Mouse (Mus musculus): ENCODE data around the gene Atg2a.

The Atg2a gene

DNA sequence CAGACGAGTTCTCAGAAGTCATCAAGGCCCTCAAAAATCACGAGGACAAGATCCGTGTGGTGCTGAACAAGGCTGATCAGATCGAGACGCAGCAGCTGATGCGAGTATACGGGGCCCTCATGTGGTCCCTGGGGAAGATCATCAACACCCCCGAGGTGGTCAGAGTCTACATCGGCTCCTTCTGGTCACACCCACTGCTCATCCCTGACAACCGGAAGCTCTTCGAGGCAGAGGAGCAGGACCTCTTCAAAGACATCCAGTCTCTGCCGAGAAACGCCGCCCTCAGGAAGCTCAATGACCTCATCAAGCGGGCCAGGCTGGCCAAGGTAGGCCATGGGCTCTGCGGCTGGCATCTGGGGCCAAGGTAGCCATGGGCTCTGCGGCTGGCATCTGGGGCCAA lies 52.8 kb downstream of the Atg2a start:
- in situ Hi-C loops (cut with MboI, MseI) = no loop called here

DNA sequence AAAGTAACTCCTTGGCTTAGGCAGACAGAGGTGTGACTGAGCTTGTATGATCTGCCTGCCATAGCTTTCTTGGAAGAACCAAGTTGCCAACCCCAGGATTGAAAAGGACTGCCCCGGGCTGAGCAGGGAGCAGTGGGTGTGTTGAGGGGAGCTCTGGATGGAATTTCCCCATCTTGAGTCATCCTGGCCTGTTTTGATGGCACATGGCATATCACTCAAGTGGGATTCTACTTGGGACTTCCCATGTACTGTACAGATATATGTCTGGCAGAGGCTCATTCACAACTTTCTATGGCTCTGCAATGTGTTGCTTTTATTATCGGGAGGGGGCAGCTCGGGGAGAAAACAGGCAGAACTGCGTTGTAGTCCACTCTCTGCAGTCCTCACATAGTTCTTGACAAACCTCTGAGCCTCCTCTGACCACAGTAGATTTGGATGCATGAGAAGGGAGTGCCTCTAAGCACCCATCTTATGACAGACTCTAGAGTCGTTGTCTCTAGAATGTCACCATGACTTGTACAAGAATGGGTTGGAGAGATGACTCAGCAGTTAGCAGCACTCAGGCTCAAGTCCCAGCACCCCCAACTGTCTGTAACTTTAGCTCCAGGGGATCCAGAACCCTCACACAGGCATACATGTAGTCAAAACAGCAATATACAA lies 55.2 kb downstream of the Atg2a start:
- in situ Hi-C loops (cut with MboI, MseI) = no loop called here

DNA sequence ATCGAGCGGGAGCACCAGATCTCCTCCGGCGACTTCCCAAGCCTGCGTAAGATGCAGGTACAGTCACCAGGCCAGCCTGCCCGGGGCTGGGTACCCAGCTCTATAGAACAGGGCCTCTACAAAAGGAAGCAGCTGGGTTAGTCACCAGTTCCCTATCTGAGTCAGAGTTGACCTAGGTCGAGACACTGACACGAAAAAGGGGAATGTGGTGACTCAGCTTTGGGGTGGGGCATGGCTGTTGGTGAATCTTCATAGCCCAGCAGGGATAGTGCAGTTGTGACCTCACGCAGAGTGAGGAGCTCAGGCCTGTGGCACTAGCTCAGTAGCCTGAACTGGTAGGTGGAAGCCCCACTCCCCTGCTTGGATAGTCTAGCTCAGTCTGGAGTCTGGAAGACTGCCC lies 56.2 kb downstream of the Atg2a start:
- in situ Hi-C loops (cut with MboI, MseI) = no loop called here

GRCm38 (mm10) chr19:6299003-6299402 lies 57.5 kb downstream of the Atg2a start:
- in situ Hi-C loops (cut with MboI, MseI) = no loop called here

- in situ Hi-C loops (cut with MboI, MseI) = no loop called here
Measured at GRCm38 (mm10) chr19:6299450-6300267, 58.2 kb downstream of the Atg2a start.

- in situ Hi-C loops (cut with MboI, MseI) = no loop called here
Measured at GRCm38 (mm10) chr19:6300402-6300841, 59.0 kb downstream of the Atg2a start.

- in situ Hi-C loops (cut with MboI, MseI) = no loop called here
Measured at GRCm38 (mm10) chr19:6302114-6302513, 60.6 kb downstream of the Atg2a start.

DNA sequence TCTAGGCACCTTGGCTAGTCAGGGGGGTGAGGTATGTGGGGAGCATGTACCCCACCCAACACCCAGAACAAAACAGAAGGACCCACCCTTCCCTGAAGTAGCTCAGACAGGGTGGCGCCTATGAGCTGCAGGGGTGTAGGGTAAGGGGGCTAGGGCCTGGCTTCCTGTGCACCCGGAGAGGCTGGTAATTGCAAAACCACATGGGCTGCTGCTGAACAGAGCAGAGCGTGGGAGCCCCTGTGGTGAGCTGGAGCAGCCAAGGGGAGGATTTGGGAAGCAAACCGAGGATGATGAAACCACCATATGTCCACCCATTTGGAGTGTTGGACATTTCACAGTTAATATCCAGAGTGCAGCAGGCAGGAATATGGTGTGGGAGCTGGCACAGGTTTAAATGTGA lies 61.1 kb downstream of the Atg2a start:
- in situ Hi-C loops (cut with MboI, MseI) = no loop called here

GRCm38 (mm10) chr19:6303831-6304230 lies 62.4 kb downstream of the Atg2a start:
- in situ Hi-C loops (cut with MboI, MseI) = no loop called here

DNA sequence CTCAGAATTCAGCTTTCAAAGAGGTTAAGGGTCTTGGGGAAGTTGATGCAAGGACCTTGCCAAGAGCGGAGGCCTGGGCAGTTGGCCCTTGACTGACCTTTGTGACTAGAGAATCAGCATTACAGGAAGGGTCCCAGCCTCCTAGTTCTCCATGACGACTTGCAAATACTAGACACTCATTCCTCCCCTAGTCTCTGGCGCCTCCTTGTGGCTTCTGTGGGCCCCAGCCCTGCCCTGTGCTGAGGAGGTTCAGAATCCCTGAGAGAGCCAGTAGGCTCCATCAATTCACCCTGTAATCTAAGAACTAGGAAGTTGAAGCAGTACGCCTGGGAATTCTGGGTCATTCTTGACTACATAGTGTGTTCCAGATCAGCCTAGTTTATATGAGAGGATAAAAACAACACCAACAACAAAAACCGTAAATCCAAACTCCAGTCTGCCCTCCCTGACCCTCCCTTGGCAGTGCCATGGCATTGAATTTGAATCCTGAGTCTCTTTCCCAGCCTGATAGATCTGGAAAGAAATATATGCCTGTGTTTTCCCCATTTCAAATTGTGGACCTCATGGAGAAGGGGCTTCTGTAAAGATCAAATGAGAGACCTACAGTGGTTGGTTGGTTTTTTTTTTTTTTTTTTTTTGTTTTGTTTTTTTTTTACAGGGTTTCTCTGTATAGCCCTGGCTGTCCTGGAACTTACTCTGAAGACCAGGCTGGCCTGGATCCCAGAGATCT lies 63.5 kb downstream of the Atg2a start:
- in situ Hi-C loops (cut with MboI, MseI) = loop anchor here (5.0 kb wide), 1 partner anchor 43 kb away; no protein-coding TSS in a partner anchor

DNA sequence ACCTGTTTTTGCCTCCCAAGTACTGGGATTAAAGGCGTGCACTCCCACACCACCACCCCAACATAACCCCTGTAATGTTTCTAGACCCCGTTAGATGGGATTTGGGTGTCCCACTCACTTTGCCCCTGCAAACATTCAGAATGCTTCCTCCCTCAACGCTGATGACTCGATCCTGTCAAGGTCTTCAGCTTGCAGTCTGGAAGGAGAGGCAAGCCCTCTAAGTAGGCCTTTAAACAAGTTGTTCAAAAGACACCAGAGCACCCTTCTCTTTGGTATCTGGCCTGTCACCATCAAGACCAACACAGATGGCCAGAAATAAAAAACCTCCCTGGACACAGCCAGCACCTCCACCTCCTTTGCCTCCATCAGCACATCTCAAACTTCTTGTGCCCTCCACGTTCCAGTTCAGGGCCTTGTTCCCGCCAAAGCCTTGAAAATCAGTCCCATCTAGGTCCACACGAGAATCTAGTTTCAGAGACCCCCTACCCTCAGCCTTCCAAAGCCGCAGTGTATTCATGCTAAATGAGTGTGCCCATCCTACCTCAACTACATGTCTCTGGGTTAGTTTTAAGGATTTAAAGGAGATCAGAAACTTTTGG lies 64.1 kb downstream of the Atg2a start:
- in situ Hi-C loops (cut with MboI, MseI) = loop anchor here (5.0 kb wide), 1 partner anchor 43 kb away; no protein-coding TSS in a partner anchor

- in situ Hi-C loops (cut with MboI, MseI) = loop anchor here (5.0 kb wide), 1 partner anchor 44 kb away; no protein-coding TSS in a partner anchor
Measured at GRCm38 (mm10) chr19:6306137-6306551, 64.7 kb downstream of the Atg2a start, which contains the start of gene Cdc42bpg. TSS of gene Cdc42bpg (plus strand) at chr19:6306456.

- in situ Hi-C loops (cut with MboI, MseI) = loop anchor here (5.0 kb wide), 1 partner anchor 44 kb away; no protein-coding TSS in a partner anchor
Measured at GRCm38 (mm10) chr19:6306586-6306985, 65.1 kb downstream of the Atg2a start.

DNA sequence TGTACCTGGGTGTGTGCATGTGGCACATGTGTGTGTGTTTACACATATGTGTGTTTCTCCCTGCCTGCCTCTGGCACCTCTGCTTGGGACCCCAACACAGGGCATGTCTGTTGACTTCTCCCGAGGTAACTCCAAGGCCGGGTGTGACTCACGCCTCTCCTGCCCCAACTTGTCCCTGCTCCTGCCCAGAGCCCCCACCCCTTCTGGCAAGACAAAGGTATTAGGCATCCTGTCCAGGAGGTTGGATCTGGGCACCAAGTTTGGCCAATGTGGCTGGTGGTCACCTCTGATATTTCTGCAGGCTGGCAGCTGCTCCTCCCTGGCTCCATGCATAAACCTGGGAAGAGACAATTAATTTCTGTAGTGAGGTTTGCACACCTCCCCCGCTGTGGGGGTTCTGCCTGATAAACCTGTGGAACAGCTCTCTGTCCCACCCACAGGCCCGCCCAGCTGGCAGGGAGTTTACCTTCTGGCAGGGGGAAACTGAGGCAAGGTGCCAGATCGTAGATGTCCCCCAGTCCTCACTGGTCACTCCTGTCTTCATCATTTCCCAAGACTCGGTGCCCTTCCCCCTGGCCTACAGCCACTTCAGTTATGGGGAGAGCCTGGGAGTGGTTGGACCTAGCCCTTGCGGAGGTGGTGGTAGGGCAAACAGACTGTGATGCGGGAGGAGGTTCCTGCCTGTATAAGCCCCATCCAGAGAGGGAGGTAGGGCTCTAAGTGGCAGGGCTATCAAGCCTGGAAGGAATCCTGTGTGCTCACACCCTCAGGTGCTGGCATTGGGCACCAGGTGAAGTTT lies 66.5 kb downstream of the Atg2a start:
- in situ Hi-C loops (cut with MboI, MseI) = loop anchor here (5.0 kb wide), 1 partner anchor 46 kb away; no protein-coding TSS in a partner anchor

GRCm38 (mm10) chr19:6310181-6310580 lies 68.7 kb downstream of the Atg2a start:
- in situ Hi-C loops (cut with MboI, MseI) = loop anchor here (10.0 kb wide), 1 partner anchor 305 kb away; no protein-coding TSS in a partner anchor

GRCm38 (mm10) chr19:6311783-6312182 lies 70.3 kb downstream of the Atg2a start:
- in situ Hi-C loops (cut with MboI, MseI) = loop anchor here (10.0 kb wide), 1 partner anchor 303 kb away; no protein-coding TSS in a partner anchor

All from T-helper 1 cell (primary cell).